Mouse (Mus musculus) olfactory bulb, adult 2 months (tissue): ENCODE measurements around the gene Bach2.

ENCODE experiments used
- CTCF ChIP-seq: fragments of 200-500 bp; IDR thresholded peaks from 2 replicates; pipeline ENCODE4 v1.5.1; 2012; ENCODE audit warnings: low read depth, mild to moderate bottlenecking, low read length, moderate library complexity; ENCODE audit not compliant: insufficient read depth
- POLR2A ChIP-seq: fragments of 200-500 bp; IDR thresholded peaks from 2 replicates; pipeline ENCODE4 v1.6.1; 2012; ENCODE audit warnings: mild to moderate bottlenecking, low read depth, low read length, moderate library complexity; ENCODE audit not compliant: insufficient read depth

GRCm38 (mm10) chr4:32391260-32391659 lies 152.7 kb downstream of the Bach2 start:
- no peak for TF ChIP-seq CTCF
- no peak for TF ChIP-seq POLR2A
